Mouse (Mus musculus): ENCODE results near the gene BC053393.

DNA sequence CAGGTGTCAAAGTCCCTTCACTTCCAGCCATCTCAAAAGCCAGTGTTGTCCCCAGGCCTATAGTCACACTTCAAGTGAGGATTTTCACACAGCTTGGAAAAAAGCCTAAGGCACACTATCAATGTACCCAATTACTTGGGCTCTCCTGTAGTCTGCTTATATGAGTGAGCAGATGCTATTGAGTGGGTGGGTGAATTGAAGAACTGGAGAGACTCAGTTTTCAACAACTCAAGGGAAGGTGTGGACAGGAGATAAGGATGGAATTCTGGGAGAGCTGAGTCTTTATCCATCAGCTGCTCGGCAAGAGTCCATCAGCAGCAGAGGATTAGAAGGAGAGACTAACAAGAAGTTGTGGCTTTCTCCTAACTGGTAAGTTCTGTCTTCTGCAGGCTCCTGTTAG lies at the start of gene BC053393:
- TF ChIP-seq EP300 (IDR thresholded peaks at IDR 0.05; ENCODE audit: low read depth) (no peak), CTCF (IDR thresholded peaks at IDR 0.05; ENCODE audit: low read depth) (no peak)

Measured in liver, postnatal 0 days (tissue).